Mouse (Mus musculus) liver, embryonic 14.5 days (tissue): ENCODE results near the gene Gm10277. TPM values are rescaled to one million over a fixed set of nuclear protein-coding genes. Genes with fewer than 3 reads are reported as not detected.

Experiments
- ATAC-seq: fragments of 200-750 bp; cut with Nextera tagmentation; 2 replicates; pipeline ENCODE4 v1.8.0; 2017; ENCODE audit warnings: moderate number of reproducible peaks, mild to moderate bottlenecking, moderate library complexity; ENCODE audit not compliant: insufficient read depth
- DNase-seq, 3 experiments: peaks; one replicate each; pipeline ENCODE4 v3.0.0-alpha.2; 2012 to 2013; ENCODE audit warnings: low read depth in 3 of 3, low spot score in 3 of 3
- H3K27ac ChIP-seq: fragments of 300-500 bp; sonication (generic); 2 replicates; pipeline ENCODE4 v1.5.1; 2014; ENCODE audit warnings: moderate library complexity, mild to moderate bottlenecking, control low read depth, inconsistent platforms
- H3K27me3 ChIP-seq: fragments of 300-500 bp; sonication (generic); 2 replicates; pipeline ENCODE4 v1.6.1; 2014; ENCODE audit warnings: mild to moderate bottlenecking, low read length, moderate library complexity; ENCODE audit not compliant: control insufficient read depth, insufficient read depth
- H3K36me3 ChIP-seq: fragments of 300-500 bp; sonication (generic); replicated peaks from 2 replicates; pipeline ENCODE4 v1.6.1; 2014; ENCODE audit warnings: low read depth; ENCODE audit not compliant: control insufficient read depth, insufficient read depth
- H3K4me1 ChIP-seq, 2 experiments: fragments of 200-500 bp in 1 of 2; fragments of 300-500 bp in 1 of 2; sonication (generic) in 1 of 2; replicated peaks; 2 replicates each; pipeline ENCODE4 v1.6.1; 2012 to 2014; ENCODE audit warnings: antibody characterized with exemption in 1 of 2, inconsistent platforms in 1 of 2, low read length in 1 of 2; ENCODE audit not compliant: control insufficient read depth in 2 of 2, insufficient read depth in 2 of 2
- H3K4me2 ChIP-seq: fragments of 300-500 bp; sonication (generic); 2 replicates; pipeline ENCODE4 v1.6.1; 2014; ENCODE audit warnings: low read depth, mild to moderate bottlenecking, control low read depth, moderate library complexity
- H3K4me3 ChIP-seq, 2 experiments: fragments of 200-500 bp in 1 of 2; fragments of 300-500 bp in 1 of 2; sonication (generic) in 1 of 2; 2 replicates each; pipeline ENCODE4 v1.5.1; 2012 to 2014; ENCODE audit warnings: low read depth in 2 of 2, low read length in 2 of 2, mild to moderate bottlenecking in 2 of 2, control low read depth in 1 of 2, inconsistent platforms in 1 of 2, moderate library complexity in 1 of 2; ENCODE audit not compliant: insufficient read depth in 1 of 2
- H3K9ac ChIP-seq: fragments of 300-500 bp; sonication (generic); replicated peaks from 2 replicates; pipeline ENCODE4 v1.6.1; 2014; ENCODE audit warnings: mild to moderate bottlenecking, control low read depth, moderate library complexity
- H3K9me3 ChIP-seq: fragments of 300-500 bp; sonication (generic); 2 replicates; pipeline ENCODE4 v1.6.1; 2016; ENCODE audit warnings: low read length, mixed read lengths; ENCODE audit not compliant: control insufficient read depth
- CTCF ChIP-seq: IDR thresholded peaks from 2 replicates; pipeline ENCODE4 v1.5.1; 2016; ENCODE audit warnings: antibody characterized with exemption, low read depth, control low read depth
- EP300 ChIP-seq: IDR thresholded peaks from 2 replicates; pipeline ENCODE4 v1.6.1; 2016; ENCODE audit warnings: antibody characterized with exemption, low read depth
- WGBS: fragments of 180-500 bp; shearing (Covaris S2); extraction: QIAGEN DNeasy Blood & Tissue Kit; methylation state at CpG from one replicate; pipeline ENCODE4 v1.1.7; 2014; ENCODE audit not compliant: insufficient replicate concordance; 5-methylcytosine and 5-hydroxymethylcytosine counted together
- polyA plus RNA-seq, 2 experiments: library from polyadenylated mRNA; depleted of rRNA in 1 of 2; stranded (reverse) in 1 of 2; unstranded in 1 of 2; fragments of >200 nt; fragmentation: Nextera tagmentation in 1 of 2; extraction: Ambion mirVana in 1 of 2; gene quantifications; 2 replicates each; pipeline versions ENCODE4 v1.2.1 to v1.2.3; 2012 to 2014

Gm10277 gene
- polyA plus RNA-seq, 2 experiments, result 0.18 TPM; not detected in 1

DNA sequence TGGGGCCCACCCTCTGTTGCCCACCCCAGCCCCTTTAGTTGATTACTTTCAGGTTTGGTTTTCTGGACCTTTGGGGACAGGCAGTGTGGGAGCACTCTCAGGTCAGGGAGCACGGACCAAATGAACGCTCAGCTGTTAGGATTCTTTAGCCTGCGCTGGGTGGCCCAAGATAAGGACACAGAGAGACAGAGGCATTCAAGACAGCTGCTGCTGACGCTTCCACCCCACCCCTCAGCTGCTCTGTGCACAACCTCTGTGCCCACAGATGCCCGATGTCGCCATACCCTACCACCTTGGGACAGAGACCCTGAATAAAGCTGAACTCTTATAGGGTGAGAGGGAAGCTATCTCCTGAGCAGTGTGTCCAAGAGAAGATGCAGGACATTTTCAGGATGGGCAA is 22.5 kb upstream of the Gm10277 start:
- Histone ChIP-seq H3K27ac (no peak overlapping the region), H3K4me1 (no peaks in the 10 kb centered on the region), H3K4me3 (no peak overlapping the region), H3K4me2 (no peak overlapping the region), H3K27me3 (no peaks in the 10 kb centered on the region), H3K9me3 (no peaks in the 10 kb centered on the region), H3K9ac (no peak overlapping the region), H3K36me3 (no peaks in the 10 kb centered on the region)
- WGBS, result 51% methylated on average over 6 of the region's 6 CpGs
- no peak for DNase-seq
- no peak for ATAC-seq
- no peak for TF ChIP-seq EP300
- no peak for TF ChIP-seq CTCF

DNA sequence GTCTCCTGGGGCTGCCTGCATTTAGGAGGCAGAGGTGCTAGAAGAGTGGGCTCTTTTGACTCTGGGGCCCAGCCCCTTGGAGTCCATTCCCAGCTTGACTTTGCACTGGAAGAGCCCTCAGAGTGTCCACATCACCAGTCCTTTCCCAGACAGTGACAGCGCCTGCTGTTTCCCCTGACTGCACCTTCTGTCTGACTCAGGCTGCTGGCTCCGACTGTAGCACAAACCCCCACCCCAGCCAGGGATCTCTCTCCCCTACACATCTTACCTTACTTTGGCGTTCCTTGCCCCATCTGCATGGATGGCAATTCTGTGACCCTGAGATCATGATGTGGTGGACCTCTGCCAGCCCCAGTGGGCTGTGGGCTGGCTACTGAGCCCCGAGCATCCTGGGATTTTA is 21.7 kb upstream of the Gm10277 start:
- 73% methylated on average over 4 of the region's 4 CpGs for WGBS
- Histone ChIP-seq H3K4me3 (no peak overlapping the region), H3K4me1 (no peaks in the 10 kb centered on the region), H3K36me3 (no peaks in the 10 kb centered on the region), H3K27me3 (no peaks in the 10 kb centered on the region), H3K9me3 (no peaks in the 10 kb centered on the region), H3K27ac (no peak overlapping the region), H3K9ac (no peak overlapping the region), H3K4me2 (no peak overlapping the region)
- DNase-seq, result no peak
- ATAC-seq, result no peak
- TF ChIP-seq EP300, result no peak
- no peak for TF ChIP-seq CTCF

DNA sequence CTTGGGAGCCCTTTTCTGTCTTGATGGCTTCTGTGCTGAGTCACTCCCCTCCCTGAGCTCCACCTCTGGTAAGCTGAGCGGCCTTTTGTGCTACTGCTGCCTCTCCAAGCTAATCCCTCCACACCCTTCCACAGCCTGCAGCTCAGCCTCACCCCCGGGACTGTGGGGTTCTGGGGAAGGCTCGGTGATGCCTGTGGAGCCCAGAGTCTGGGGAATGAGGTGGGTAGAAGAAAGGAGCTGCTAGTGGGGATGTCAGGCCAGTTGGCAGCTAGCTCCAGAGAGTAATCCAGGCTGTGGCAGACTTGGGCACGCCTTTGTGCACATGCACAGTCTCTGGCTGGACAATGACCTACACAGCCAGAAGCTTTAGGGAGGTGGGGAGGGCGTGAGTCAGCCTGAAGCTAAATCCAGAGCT is 20.5 kb upstream of the Gm10277 start:
- H3K36me3 ChIP-seq, result no peaks in the 10 kb centered on the region
- ATAC-seq (no peak), DNase-seq (no peak)
- H3K4me2 ChIP-seq, result no peak overlapping the region
- H3K9me3 ChIP-seq, result no peaks in the 10 kb centered on the region
- no peak overlapping the region for H3K4me3 ChIP-seq
- H3K4me1 ChIP-seq, result 0 out of 4 replicates have a peak, but pooled peaks cover 0 to 1% of the 10 kb centered on the region in 2 experiments
- WGBS, result 61% methylated on average over 5 of the region's 5 CpGs
- H3K9ac ChIP-seq, result no peak overlapping the region
- no peaks in the 10 kb centered on the region for H3K27me3 ChIP-seq
- TF ChIP-seq EP300 (no peak), CTCF (no peak)
- no peak overlapping the region for H3K27ac ChIP-seq

DNA sequence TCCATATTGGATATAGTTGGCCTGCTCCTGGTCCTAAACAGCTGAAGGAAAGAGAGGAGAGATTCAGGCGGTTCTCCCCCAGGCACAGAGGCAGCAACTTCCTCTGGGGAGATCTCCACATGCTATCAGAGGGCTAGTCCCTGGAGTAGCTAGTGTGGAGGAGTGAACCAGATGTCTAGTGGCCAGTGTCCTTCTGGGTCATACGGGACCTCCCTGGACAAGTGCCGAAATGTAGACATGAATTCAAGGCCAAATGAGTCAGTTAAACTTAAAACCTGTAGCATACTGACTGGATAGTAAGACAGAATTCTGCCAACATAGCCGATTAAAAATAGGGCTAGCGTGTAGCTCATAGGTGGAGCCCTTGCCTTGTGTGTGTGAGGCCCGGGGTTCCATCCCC is 19.3 kb upstream of the Gm10277 start:
- H3K9me3 ChIP-seq, result no peaks in the 10 kb centered on the region
- no peak overlapping the region for H3K9ac ChIP-seq
- no peaks in the 10 kb centered on the region for H3K27me3 ChIP-seq
- 76% methylated on average over 6 of the region's 6 CpGs for WGBS
- no peaks in the 10 kb centered on the region for H3K36me3 ChIP-seq
- H3K4me2 ChIP-seq, result no peak overlapping the region
- ATAC-seq (no peak), DNase-seq (no peak)
- no peak overlapping the region for H3K27ac ChIP-seq
- H3K4me1 ChIP-seq, result peaks cover under 1 to 6% of the 10 kb centered on the region in 2 experiments; a peak in 3 of 4 replicates
- H3K4me3 ChIP-seq, result no peak overlapping the region
- TF ChIP-seq CTCF, result no peak
- no peak for TF ChIP-seq EP300

DNA sequence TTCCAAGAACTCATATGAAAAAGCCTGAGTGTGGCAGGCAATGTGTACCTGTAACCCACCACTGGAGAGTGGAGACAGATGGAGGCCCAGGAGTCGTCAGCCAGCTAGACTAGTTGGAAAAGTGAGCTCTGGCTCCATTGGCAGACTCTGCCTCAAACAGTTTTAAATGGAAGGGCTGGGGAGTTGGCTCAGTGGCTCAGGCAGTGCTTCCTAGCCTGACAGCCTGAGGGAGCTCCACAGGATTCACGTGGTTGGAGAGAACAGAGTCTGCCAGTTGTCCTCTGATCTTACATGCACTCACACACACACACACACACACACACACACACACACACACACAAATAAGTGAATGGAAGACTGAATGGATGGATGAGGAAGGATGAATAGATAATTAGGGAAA is 18.7 kb upstream of the Gm10277 start:
- no peak overlapping the region for H3K4me2 ChIP-seq
- H3K4me1 ChIP-seq, result peaks cover 7 to 11% of the 10 kb centered on the region in 2 experiments
- no peak overlapping the region for H3K9ac ChIP-seq
- TF ChIP-seq EP300, result no peak
- peak; percentile 21; the same call in 1 of the 2 replicates for TF ChIP-seq CTCF
- no peaks in the 10 kb centered on the region for H3K9me3 ChIP-seq
- H3K27me3 ChIP-seq, result no peaks in the 10 kb centered on the region
- 41% methylated on average over 2 of the region's 2 CpGs for WGBS
- ATAC-seq (no peak), DNase-seq (no peak)
- no peaks in the 10 kb centered on the region for H3K36me3 ChIP-seq
- H3K4me3 ChIP-seq, result no peak overlapping the region
- no peak overlapping the region for H3K27ac ChIP-seq
